Mouse (Mus musculus) limb, embryonic 11.5 days (tissue): ENCODE results near the gene Sycp2. TPM values are rescaled to one million over a fixed set of nuclear protein-coding genes. Genes with fewer than 3 reads are reported as not detected.
"Not testable (repeated sequence)": the region's sequence is repeated elsewhere in the genome, so short reads cannot be mapped to it uniquely, and the experiment has no call there.

Experiments used
- ATAC-seq: fragments of 200-750 bp; cut with Nextera tagmentation; 2 replicates; pipeline ENCODE4 v1.8.0; 2017; ENCODE audit warnings: low read depth; ENCODE audit not compliant: insufficient number of reproducible peaks, low FRiP score, low TSS enrichment
- DNase-seq: peaks from one replicate; pipeline ENCODE4 v3.0.0-alpha.2; 2015; ENCODE audit warnings: low spot score
- H3K27ac ChIP-seq: fragments of 300-500 bp; sonication (generic); replicated peaks from 2 replicates; pipeline ENCODE4 v1.5.1; 2014; ENCODE audit warnings: low read depth, mild to moderate bottlenecking, low read length
- H3K27me3 ChIP-seq: fragments of 300-500 bp; sonication (generic); 2 replicates; pipeline ENCODE4 v1.6.1; 2014; ENCODE audit warnings: mild to moderate bottlenecking, low read length, mixed read lengths; ENCODE audit not compliant: control insufficient read depth, insufficient read depth
- H3K36me3 ChIP-seq: fragments of 300-500 bp; sonication (generic); 2 replicates; pipeline ENCODE4 v1.6.1; 2014; ENCODE audit warnings: mild to moderate bottlenecking, low read length, moderate library complexity, mixed read lengths; ENCODE audit not compliant: control insufficient read depth, insufficient read depth
- H3K4me1 ChIP-seq: fragments of 300-500 bp; sonication (generic); 2 replicates; pipeline ENCODE4 v1.6.1; 2014; ENCODE audit warnings: low read length, mixed read lengths; ENCODE audit not compliant: control insufficient read depth, insufficient read depth
- H3K4me2 ChIP-seq: fragments of 300-500 bp; sonication (generic); 2 replicates; pipeline ENCODE4 v1.6.1; 2014; ENCODE audit warnings: low read depth, mild to moderate bottlenecking, moderate library complexity; ENCODE audit not compliant: severe bottlenecking
- H3K4me3 ChIP-seq: fragments of 300-500 bp; sonication (generic); 2 replicates; pipeline ENCODE4 v1.5.1; 2014; ENCODE audit warnings: low read depth, low read length
- H3K9ac ChIP-seq: fragments of 300-500 bp; sonication (generic); 2 replicates; pipeline ENCODE4 v1.6.1; 2014; ENCODE audit warnings: mild to moderate bottlenecking, low read length
- H3K9me3 ChIP-seq: fragments of 300-500 bp; sonication (generic); 2 replicates; pipeline ENCODE4 v1.6.1; 2016; ENCODE audit warnings: low read length; ENCODE audit not compliant: control insufficient read depth
- WGBS: fragments of 180-500 bp; shearing (Covaris S2); extraction: QIAGEN DNeasy Blood & Tissue Kit; methylation state at CpG from one replicate; pipeline ENCODE4 v1.1.7; 2014; 5-methylcytosine and 5-hydroxymethylcytosine counted together
- polyA plus RNA-seq: library from polyadenylated mRNA; unstranded; fragments of >200 nt; fragmentation: Nextera tagmentation; extraction: Ambion mirVana; gene quantifications from 2 replicates; pipeline ENCODE4 v1.2.1, GENCODE M21; 2014

The Sycp2 gene
- polyA plus RNA-seq, 1 experiment from 2014 or later = 0.20 TPM

DNA sequence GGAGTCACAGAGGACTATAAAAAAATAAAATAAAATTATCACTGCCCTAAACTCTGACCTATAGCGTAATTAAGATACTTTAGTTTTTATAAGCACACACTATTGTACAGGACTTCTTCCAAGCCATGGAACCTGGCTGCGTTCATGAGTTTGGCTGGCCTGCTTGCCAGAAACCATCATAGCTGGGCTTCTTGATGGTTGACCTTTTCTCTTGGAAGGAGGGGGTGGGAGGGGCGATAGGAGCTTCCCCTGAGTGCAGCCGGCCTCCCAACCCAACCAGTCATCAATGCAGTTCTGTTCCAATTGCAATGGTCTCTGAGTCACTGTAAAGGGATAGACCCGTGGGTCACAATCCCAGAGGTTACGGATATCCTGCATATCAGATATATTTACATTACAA lies 2.8 kb upstream of the Sycp2 start:
- Histone ChIP-seq H3K9ac (no peak overlapping the region), H3K36me3 (no peaks in the 10 kb centered on the region), H3K9me3 (peaks cover 4% of the 10 kb centered on the region; the same call in 1 of the 2 replicates), H3K27me3 (peaks cover 9% of the 10 kb centered on the region), H3K4me3 (no peak overlapping the region), H3K27ac (no peak overlapping the region), H3K4me2 (no peak overlapping the region), H3K4me1 (peaks cover 9% of the 10 kb centered on the region)
- 85% methylated on average over 6 of the region's 6 CpGs for WGBS
- DNase-seq (peak; percentile 7), ATAC-seq (no peak)

DNA sequence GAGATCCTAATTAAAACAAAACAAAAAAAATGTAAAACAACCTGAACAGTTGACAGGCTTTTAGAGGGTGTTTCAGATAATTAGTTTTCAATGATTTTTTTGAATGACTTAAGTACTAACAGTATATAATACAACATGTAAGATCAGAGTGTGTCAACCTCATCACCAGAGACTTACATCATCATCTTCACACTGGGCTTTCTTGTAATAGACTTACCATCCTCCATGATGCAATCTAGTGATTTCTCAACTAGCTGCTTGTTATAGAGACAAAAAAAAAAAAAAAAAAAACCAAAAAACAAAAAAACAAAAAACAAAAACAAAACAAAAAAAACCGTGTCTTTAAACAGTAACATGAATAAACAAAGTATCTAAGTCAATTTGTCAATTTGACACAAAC lies 1.5 kb upstream of the Sycp2 start:
- DNase-seq (no peak), ATAC-seq (no peak)
- Histone ChIP-seq H3K4me3 (no peak overlapping the region), H3K27ac (no peak overlapping the region), H3K9me3 (peaks cover 4% of the 10 kb centered on the region; the same call in 1 of the 2 replicates), H3K36me3 (no peaks in the 10 kb centered on the region), H3K9ac (no peak overlapping the region), H3K4me1 (peaks cover 7% of the 10 kb centered on the region), H3K27me3 (peaks cover 9% of the 10 kb centered on the region), H3K4me2 (no peak overlapping the region)
- WGBS = 53% methylated on average over 1 of the region's 1 CpGs

DNA sequence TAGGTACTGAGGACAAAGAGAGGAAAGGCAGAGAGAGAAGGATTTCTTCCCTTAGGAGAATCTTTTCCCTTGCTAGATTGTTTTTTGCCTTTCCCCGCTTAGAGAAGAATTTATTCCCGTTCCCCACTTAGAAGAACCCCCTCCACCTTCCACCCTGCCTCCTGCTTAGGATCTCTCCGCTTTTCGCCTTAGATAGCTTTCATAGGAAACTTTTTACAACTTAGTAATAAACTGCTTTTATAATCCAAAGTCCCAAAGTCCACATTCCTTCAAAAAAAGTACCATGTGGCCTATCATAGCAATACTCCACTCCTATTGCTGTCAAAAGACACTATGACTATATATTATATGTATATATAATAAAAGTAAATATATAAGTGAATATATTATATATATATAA lies 64.9 kb downstream of the Sycp2 start:
- no peak overlapping the region for H3K4me2 ChIP-seq
- H3K27me3 ChIP-seq = no peaks in the 10 kb centered on the region
- ATAC-seq (no peak), DNase-seq (no peak)
- H3K9ac ChIP-seq = no peak overlapping the region
- H3K4me3 ChIP-seq = no peak overlapping the region
- WGBS = 65% methylated on average over 4 of the region's 4 CpGs
- no peaks in the 10 kb centered on the region for H3K9me3 ChIP-seq
- no peak overlapping the region for H3K27ac ChIP-seq
- H3K4me1 ChIP-seq = no peaks in the 10 kb centered on the region
- H3K36me3 ChIP-seq = no peaks in the 10 kb centered on the region

DNA sequence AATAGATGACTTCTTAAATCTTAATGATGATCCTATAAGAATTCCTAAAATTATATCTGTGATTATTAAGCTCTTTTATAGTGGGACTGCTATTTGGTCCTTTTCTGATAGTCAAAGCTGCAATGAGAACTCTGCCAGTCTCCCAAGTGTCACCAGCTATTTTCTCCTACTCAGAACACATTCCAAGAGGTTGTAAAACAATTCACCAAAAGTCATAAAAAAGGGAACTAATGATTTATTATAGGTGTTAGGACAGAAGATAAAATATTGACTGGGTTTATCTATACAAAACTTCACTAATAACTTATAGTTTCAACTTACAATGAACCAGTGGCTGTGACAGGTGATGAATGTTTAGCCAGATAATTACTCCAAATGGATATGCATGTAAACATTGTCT lies 65.4 kb downstream of the Sycp2 start:
- not testable (repeated sequence) for H3K27me3 ChIP-seq, H3K36me3 ChIP-seq, H3K4me1 ChIP-seq, H3K4me2 ChIP-seq, H3K9me3 ChIP-seq, H3K4me3 ChIP-seq, H3K27ac ChIP-seq, H3K9ac ChIP-seq, DNase-seq, ATAC-seq

DNA sequence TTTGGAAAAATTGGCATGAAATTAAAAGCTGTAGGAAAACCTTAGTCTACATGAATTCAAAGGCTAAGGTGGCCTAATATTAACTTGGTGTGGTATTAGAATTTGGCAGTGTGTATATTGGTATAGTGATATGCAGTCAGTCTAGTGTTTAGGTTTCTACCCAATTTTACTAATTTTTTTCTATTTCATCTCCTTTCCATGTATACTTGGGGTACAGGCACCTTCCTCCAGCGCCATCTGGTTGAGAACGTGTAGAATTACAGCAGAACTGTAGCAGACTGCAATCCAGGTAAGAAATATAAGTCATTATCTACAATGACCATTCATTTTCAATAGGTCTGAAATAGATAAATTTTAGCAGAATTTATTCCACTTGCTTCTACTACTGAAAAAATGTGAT lies 68.4 kb downstream of the Sycp2 start:
- no peaks in the 10 kb centered on the region for H3K4me1 ChIP-seq
- ATAC-seq (no peak), DNase-seq (peak; percentile 21)
- H3K9me3 ChIP-seq = no peaks in the 10 kb centered on the region
- H3K27me3 ChIP-seq = no peaks in the 10 kb centered on the region
- no peak overlapping the region for H3K4me2 ChIP-seq
- no peak overlapping the region for H3K27ac ChIP-seq
- H3K36me3 ChIP-seq = no peaks in the 10 kb centered on the region
- H3K4me3 ChIP-seq = no peak overlapping the region
- no peak overlapping the region for H3K9ac ChIP-seq
- WGBS = 1% methylated on average over 2 of the region's 2 CpGs

DNA sequence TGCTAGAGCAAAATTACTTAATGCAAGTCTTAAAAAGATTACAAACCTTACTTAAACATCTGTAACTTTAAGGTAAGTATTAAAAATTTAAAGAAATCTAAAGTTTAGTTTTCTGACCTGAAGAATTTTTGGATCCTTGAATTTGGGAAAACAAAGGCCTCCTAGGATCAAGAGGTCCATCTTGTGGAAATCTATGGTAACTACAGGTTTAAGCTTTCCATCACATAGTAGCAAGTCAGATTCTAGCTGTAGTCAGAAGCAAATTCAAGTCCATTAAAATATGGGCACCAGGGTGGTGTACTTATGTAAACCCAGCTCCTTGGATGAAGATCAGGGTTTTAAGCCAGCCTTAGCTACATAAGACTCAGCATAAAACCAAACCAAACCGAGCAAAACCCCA lies 69.6 kb downstream of the Sycp2 start:
- ATAC-seq (no peak), DNase-seq (no peak)
- Histone ChIP-seq H3K9me3 (no peaks in the 10 kb centered on the region), H3K9ac (no peak overlapping the region), H3K4me2 (no peak overlapping the region), H3K27ac (no peak overlapping the region), H3K4me3 (no peak overlapping the region), H3K36me3 (no peaks in the 10 kb centered on the region), H3K27me3 (no peaks in the 10 kb centered on the region), H3K4me1 (no peaks in the 10 kb centered on the region)
- WGBS = 29% methylated on average over 1 of the region's 1 CpGs

DNA sequence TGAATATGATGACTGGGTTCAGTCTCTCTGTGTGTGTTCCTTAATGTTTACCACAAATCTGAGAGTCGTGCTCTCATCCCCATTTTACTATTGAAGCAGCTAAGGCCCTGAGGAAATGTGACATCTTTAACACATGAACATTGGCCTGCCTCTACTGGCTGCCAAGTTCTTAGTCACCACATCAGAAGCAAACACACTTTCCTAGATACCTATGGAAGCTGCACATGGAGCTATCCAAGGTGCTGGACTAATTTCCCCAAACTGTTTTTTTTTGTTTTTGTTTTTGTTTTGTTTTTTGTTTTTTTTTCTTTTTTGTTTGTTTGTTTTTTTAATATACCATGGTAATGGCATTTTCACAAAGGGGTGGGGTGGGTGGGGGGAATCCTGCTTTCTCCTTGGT lies 77.5 kb downstream of the Sycp2 start:
- peaks cover 5% of the 10 kb centered on the region for H3K4me1 ChIP-seq
- ATAC-seq (no peak), DNase-seq (peak; percentile 31)
- no peaks in the 10 kb centered on the region for H3K27me3 ChIP-seq
- no peaks in the 10 kb centered on the region for H3K36me3 ChIP-seq
- no peaks in the 10 kb centered on the region for H3K9me3 ChIP-seq
- no peak overlapping the region for H3K9ac ChIP-seq
- H3K4me3 ChIP-seq = no peak overlapping the region
- H3K4me2 ChIP-seq = no peak overlapping the region
- H3K27ac ChIP-seq = no peak overlapping the region
- 54% methylated on average over 1 of the region's 1 CpGs for WGBS

DNA sequence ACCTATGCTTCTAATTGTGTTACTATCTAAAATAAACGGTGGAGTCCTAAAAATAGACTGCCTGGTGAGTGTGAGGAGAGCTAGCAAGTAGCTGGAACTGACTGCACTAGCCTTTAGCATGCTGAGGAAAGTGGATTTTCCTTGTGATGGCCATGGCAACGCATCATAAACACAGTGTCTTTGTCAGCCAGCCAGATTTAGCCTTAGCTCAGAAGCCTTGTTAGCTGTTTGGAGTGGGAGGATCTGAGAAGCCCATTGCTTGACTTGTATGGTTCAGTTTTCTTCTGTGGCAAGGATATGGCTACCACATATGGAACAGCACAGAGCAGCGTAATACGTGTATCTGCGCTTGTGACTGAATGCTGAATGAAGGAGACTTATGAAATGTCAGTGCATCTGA lies 77.9 kb downstream of the Sycp2 start:
- no peaks in the 10 kb centered on the region for H3K36me3 ChIP-seq
- no peak overlapping the region for H3K27ac ChIP-seq
- H3K9me3 ChIP-seq = no peaks in the 10 kb centered on the region
- H3K9ac ChIP-seq = no peak overlapping the region
- no peak overlapping the region for H3K4me2 ChIP-seq
- H3K4me1 ChIP-seq = peaks cover 5% of the 10 kb centered on the region
- H3K27me3 ChIP-seq = no peaks in the 10 kb centered on the region
- DNase-seq (no peak), ATAC-seq (no peak)
- no peak overlapping the region for H3K4me3 ChIP-seq
- 87% methylated on average over 5 of the region's 5 CpGs for WGBS

DNA sequence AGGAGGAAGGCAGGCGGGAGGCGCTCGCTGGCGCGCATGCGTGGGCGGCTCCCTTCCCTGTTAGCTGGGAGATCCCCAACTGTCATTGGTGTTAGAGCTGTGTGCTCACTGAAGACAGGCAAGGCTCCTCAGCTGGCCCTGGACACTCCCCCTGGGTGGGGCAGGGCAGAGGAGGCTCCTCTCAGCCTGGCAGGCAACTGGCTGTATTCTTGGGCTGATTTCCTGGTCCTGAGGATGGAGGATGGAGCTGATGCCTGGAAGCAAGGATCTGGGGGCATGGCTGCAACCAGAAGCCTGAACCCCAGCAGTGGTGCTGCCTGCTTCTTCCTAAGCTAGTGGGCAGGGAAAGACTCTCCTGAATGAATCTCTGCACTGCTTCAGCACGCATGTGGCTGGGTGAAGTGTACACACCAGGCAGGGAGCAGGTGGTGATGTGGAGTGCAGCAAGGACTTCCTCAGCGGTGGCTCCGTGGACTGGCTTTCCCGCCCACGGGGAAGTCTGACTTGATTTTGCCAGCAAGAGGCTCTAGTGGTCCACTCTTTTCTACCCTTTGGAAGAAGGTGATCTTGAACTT lies 79.9 kb downstream of the Sycp2 start:
- ATAC-seq (peak; percentile 65; the same call in 1 of the 2 replicates), DNase-seq (peak; percentile 62)
- no peak overlapping the region for H3K9ac ChIP-seq
- peaks cover 5% of the 10 kb centered on the region for H3K4me1 ChIP-seq
- no peaks in the 10 kb centered on the region for H3K9me3 ChIP-seq
- H3K4me2 ChIP-seq = no peak overlapping the region; the same call in 1 of the 2 replicates
- H3K4me3 ChIP-seq = no peak overlapping the region
- WGBS = 16% methylated on average over 12 of the region's 12 CpGs
- H3K27me3 ChIP-seq = no peaks in the 10 kb centered on the region
- no peak overlapping the region for H3K27ac ChIP-seq
- no peaks in the 10 kb centered on the region for H3K36me3 ChIP-seq
